Mouse (Mus musculus) heart, adult 2 months (tissue): ENCODE results near the gene Efcab6. TPM values are rescaled to one million over a fixed set of nuclear protein-coding genes. Genes with fewer than 3 reads are reported as not detected.

Source experiments
- DNase-seq, 2 experiments: peaks; one replicate each; pipeline ENCODE4 v3.0.0; 2021
- H3K27ac ChIP-seq: fragments of 200-600 bp; 2 replicates; pipeline ENCODE4 v1.8.1; 2022
- H3K27me3 ChIP-seq: fragments of 200-500 bp; 2 replicates; pipeline ENCODE4 v1.6.1; 2012; ENCODE audit warnings: mild to moderate bottlenecking, low read length, inconsistent platforms, mixed read lengths; ENCODE audit not compliant: control insufficient read depth, insufficient read depth
- H3K36me3 ChIP-seq: fragments of 200-500 bp; 2 replicates; pipeline ENCODE4 v1.6.1; 2012; ENCODE audit warnings: low read length, inconsistent platforms; ENCODE audit not compliant: control insufficient read depth, insufficient read depth
- H3K4me1 ChIP-seq: fragments of 200-500 bp; 2 replicates; pipeline ENCODE4 v1.6.1; 2011; ENCODE audit warnings: low read length; ENCODE audit not compliant: control insufficient read depth, insufficient read depth
- H3K4me3 ChIP-seq: fragments of 200-600 bp; 2 replicates; pipeline ENCODE4 v1.8.1; 2022
- H3K79me2 ChIP-seq: fragments of 200-500 bp; replicated peaks from 2 replicates; pipeline ENCODE4 v1.6.1; 2012; ENCODE audit warnings: mild to moderate bottlenecking, inconsistent platforms, low read length, moderate library complexity, mixed read lengths; ENCODE audit not compliant: control insufficient read depth, insufficient read depth
- H3K9ac ChIP-seq: fragments of 200-500 bp; 2 replicates; pipeline ENCODE4 v1.6.1; 2012; ENCODE audit warnings: low read depth, mild to moderate bottlenecking, control low read depth, inconsistent platforms, low read length, mixed read lengths
- CTCF ChIP-seq: fragments of 200-600 bp; IDR thresholded peaks from 2 replicates; pipeline ENCODE4 v1.8.1; 2022; ENCODE audit warnings: antibody characterized with exemption, mild to moderate bottlenecking, moderate library complexity
- EP300 ChIP-seq: fragments of 200-500 bp; IDR thresholded peaks from 2 replicates; pipeline ENCODE4 v1.6.1; 2011; ENCODE audit warnings: low read depth, low read length, control low read depth; ENCODE audit not compliant: insufficient read depth
- POLR2A ChIP-seq: fragments of 200-500 bp; IDR thresholded peaks from 2 replicates; pipeline ENCODE4 v1.6.1; 2011; ENCODE audit warnings: mild to moderate bottlenecking, low read depth, low read length, control low read depth; ENCODE audit not compliant: insufficient read depth
- WGBS: fragments of 180-500 bp; shearing (Covaris S2); methylation state at CpG from one replicate; pipeline ENCODE4 v1.1.7; 2018; 5-methylcytosine and 5-hydroxymethylcytosine counted together
- intact Hi-C: fragments of 180-260 bp; cut with DNase I; formaldehyde crosslinking; loops from one replicate; pipeline ENCODE4 v1.15.1; 2025
- polyA plus RNA-seq: library from polyadenylated mRNA; depleted of rRNA; stranded (reverse); fragments of >200 nt; gene quantifications from 2 replicates; pipeline ENCODE4 v1.2.3, GENCODE M21; 2012
- total RNA-seq, 2 experiments: library from RNA; stranded (reverse); gene quantifications; 2 replicates each; pipeline ENCODE4 v1.2.3; 2021

The Efcab6 gene
- total and polyA plus RNA-seq, 3 experiments = 0.18 TPM; not detected in 2

GRCm38 (mm10) chr15:84077151-84077550 lies 12.0 kb upstream of the Efcab6 start:
- 49% methylated on average over 17 of the region's 17 CpGs for WGBS

GRCm38 (mm10) chr15:84074705-84075185 lies 9.6 kb upstream of the Efcab6 start:
- Histone ChIP-seq H3K79me2 (no peaks in the 10 kb centered on the region), H3K27ac (no peak overlapping the region), H3K9ac (no peak overlapping the region), H3K27me3 (no peaks in the 10 kb centered on the region), H3K36me3 (no peaks in the 10 kb centered on the region), H3K4me1 (no peaks in the 10 kb centered on the region), H3K4me3 (no peak overlapping the region)
- intact Hi-C loops = loop anchor here (1.0 to 2.0 kb wide), 3 partner anchors 94 to 557 kb away; no protein-coding TSS in a partner anchor
- TF ChIP-seq POLR2A = no peak
- TF ChIP-seq CTCF = peak; percentile 15
- WGBS = 20% methylated on average over 17 of the region's 17 CpGs
- no peak for DNase-seq

More at GRCm38 (mm10) chr15:84077151-84077550, 12.0 kb upstream of the Efcab6 start:
- TF ChIP-seq EP300 = no peak
- TF ChIP-seq POLR2A = no peak
- TF ChIP-seq CTCF = no peak
- Histone ChIP-seq H3K27ac (no peak overlapping the region), H3K4me1 (no peaks in the 10 kb centered on the region), H3K36me3 (no peaks in the 10 kb centered on the region), H3K27me3 (no peaks in the 10 kb centered on the region; the same call in 1 of the 2 replicates), H3K79me2 (no peaks in the 10 kb centered on the region), H3K4me3 (no peak overlapping the region), H3K9ac (no peak overlapping the region)
- intact Hi-C loops = no loop called here
- no peak for DNase-seq

- Histone ChIP-seq H3K4me1 (no peaks in the 10 kb centered on the region), H3K79me2 (no peaks in the 10 kb centered on the region), H3K4me3 (no peak overlapping the region), H3K9ac (no peak overlapping the region), H3K27me3 (no peaks in the 10 kb centered on the region), H3K27ac (no peak overlapping the region), H3K36me3 (no peaks in the 10 kb centered on the region)
- WGBS = 12% methylated on average over 15 of the region's 15 CpGs
- TF ChIP-seq CTCF (peak; percentile 86), POLR2A (no peak)
- intact Hi-C loops = loop anchor here (1.0 to 2.0 kb wide), 3 partner anchors 95 to 557 kb away; no protein-coding TSS in a partner anchor
- DNase-seq = peak; percentile 21 to 77
Observed at GRCm38 (mm10) chr15:84073911-84074704, 8.9 kb upstream of the Efcab6 start.

GRCm38 (mm10) chr15:84073058-84073457 lies 7.9 kb upstream of the Efcab6 start:
- no peak overlapping the region for H3K4me3 ChIP-seq
- no peaks in the 10 kb centered on the region for H3K79me2 ChIP-seq
- no peak overlapping the region for H3K27ac ChIP-seq
- no peak overlapping the region for H3K9ac ChIP-seq
- peaks cover 4% of the 10 kb centered on the region; the same call in 1 of the 2 replicates for H3K27me3 ChIP-seq
- H3K4me1 ChIP-seq = no peaks in the 10 kb centered on the region
- no peaks in the 10 kb centered on the region for H3K36me3 ChIP-seq
- intact Hi-C loops = no loop called here
- TF ChIP-seq CTCF (no peak), EP300 (no peak)
- no peak for DNase-seq
- WGBS = 25% methylated on average over 8 of the region's 8 CpGs

GRCm38 (mm10) chr15:84072226-84072625 lies 7.0 kb upstream of the Efcab6 start:
- no peaks in the 10 kb centered on the region for H3K36me3 ChIP-seq
- WGBS = 29% methylated on average over 7 of the region's 7 CpGs
- TF ChIP-seq EP300 (no peak), CTCF (peak; percentile 65)
- no peaks in the 10 kb centered on the region for H3K79me2 ChIP-seq
- peaks cover 4% of the 10 kb centered on the region; the same call in 1 of the 2 replicates for H3K27me3 ChIP-seq
- no peak overlapping the region for H3K9ac ChIP-seq
- H3K4me1 ChIP-seq = no peaks in the 10 kb centered on the region
- DNase-seq = peak in 1 of 2 experiments; percentile 48
- intact Hi-C loops = no loop called here
- H3K27ac ChIP-seq = no peak overlapping the region
- no peak overlapping the region for H3K4me3 ChIP-seq

- Histone ChIP-seq H3K9ac (no peak overlapping the region), H3K27me3 (peaks cover 6% of the 10 kb centered on the region; the same call in 1 of the 2 replicates), H3K79me2 (no peaks in the 10 kb centered on the region), H3K4me3 (no peak overlapping the region), H3K36me3 (no peaks in the 10 kb centered on the region), H3K4me1 (no peaks in the 10 kb centered on the region), H3K27ac (no peak overlapping the region)
- WGBS = 3% methylated on average over 13 of the region's 13 CpGs
- TF ChIP-seq CTCF (no peak), POLR2A (no peak), EP300 (no peak)
- intact Hi-C loops = no loop called here
- no peak for DNase-seq
Observed at GRCm38 (mm10) chr15:84070116-84070676, 5.0 kb upstream of the Efcab6 start.
